Mouse (Mus musculus): ENCODE measurements around the gene Hspa12a.

The Hspa12a gene

GRCm38 (mm10) chr19:58758871-58759270 lies 184.6 kb downstream of the Hspa12a start:
- no peak for DNase-seq (ENCODE audit: low read depth, low spot score)

- DNase-seq (ENCODE audit: low read depth, low spot score), result no peak
Measured at GRCm38 (mm10) chr19:58751504-58751903, 191.9 kb downstream of the Hspa12a start.

- no peak for DNase-seq (ENCODE audit: low read depth, low spot score)
Measured at GRCm38 (mm10) chr19:58750822-58751221, 192.6 kb downstream of the Hspa12a start.

GRCm38 (mm10) chr19:58747498-58748000 lies 195.9 kb downstream of the Hspa12a start:
- no peak for DNase-seq (ENCODE audit: low read depth, low spot score)
